Mouse (Mus musculus) liver, embryonic 11.5 days (tissue): ENCODE measurements around the gene Rpl41. TPM values are rescaled to one million over a fixed set of nuclear protein-coding genes. Genes with fewer than 3 reads are reported as not detected.

Experiments
- ATAC-seq: fragments of 200-750 bp; cut with Nextera tagmentation; replicated peaks from 2 replicates; pipeline ENCODE4 v1.8.0; 2017; ENCODE audit warnings: moderate number of reproducible peaks, mild to moderate bottlenecking, moderate TSS enrichment, moderate library complexity; ENCODE audit not compliant: low FRiP score
- DNase-seq: peaks from one replicate; pipeline ENCODE4 v3.0.0-alpha.2; 2017; ENCODE audit warnings: low spot score
- H3K27ac ChIP-seq: fragments of 300-500 bp; sonication (generic); 2 replicates; pipeline ENCODE4 v1.5.1; 2014; ENCODE audit warnings: mild to moderate bottlenecking, low read depth, low read length, control low read depth
- H3K27me3 ChIP-seq: fragments of 300-500 bp; sonication (generic); replicated peaks from 2 replicates; pipeline ENCODE4 v1.6.1; 2014; ENCODE audit warnings: low read length, mixed read lengths; ENCODE audit not compliant: control insufficient read depth, insufficient read depth
- H3K36me3 ChIP-seq: fragments of 300-500 bp; sonication (generic); 2 replicates; pipeline ENCODE4 v1.6.1; 2014; ENCODE audit warnings: mild to moderate bottlenecking, low read length, moderate library complexity, mixed read lengths; ENCODE audit not compliant: control insufficient read depth, insufficient read depth
- H3K4me1 ChIP-seq: fragments of 300-500 bp; sonication (generic); replicated peaks from 2 replicates; pipeline ENCODE4 v1.6.1; 2014; ENCODE audit warnings: low read length, mixed read lengths; ENCODE audit not compliant: control insufficient read depth, insufficient read depth
- H3K4me2 ChIP-seq: fragments of 300-500 bp; sonication (generic); 2 replicates; pipeline ENCODE4 v1.6.1; 2014; ENCODE audit warnings: mild to moderate bottlenecking, control low read depth, moderate library complexity
- H3K4me3 ChIP-seq: fragments of 300-500 bp; sonication (generic); 2 replicates; pipeline ENCODE4 v1.5.1; 2014; ENCODE audit warnings: low read depth, low read length, control low read depth
- H3K9ac ChIP-seq: fragments of 300-500 bp; sonication (generic); 2 replicates; pipeline ENCODE4 v1.6.1; 2014; ENCODE audit warnings: low read depth, low read length, control low read depth
- H3K9me3 ChIP-seq: fragments of 300-500 bp; sonication (generic); 2 replicates; pipeline ENCODE4 v1.6.1; 2016; ENCODE audit warnings: low read length, inconsistent platforms, mixed read lengths; ENCODE audit not compliant: control insufficient read depth
- WGBS: fragments of 180-500 bp; shearing (Covaris S2); extraction: QIAGEN DNeasy Blood & Tissue Kit; methylation state at CpG from one replicate; pipeline ENCODE4 v1.1.7; 2014; 5-methylcytosine and 5-hydroxymethylcytosine counted together
- microRNA-seq: library from miRNA; unstranded; fragments of <30 nt; microRNA quantifications from one replicate; pipeline ENCODE4, GENCODE M21; 2017; ENCODE audit warnings: borderline number of aligned reads
- polyA plus RNA-seq: library from polyadenylated mRNA; unstranded; fragments of >200 nt; fragmentation: Nextera tagmentation; extraction: Ambion mirVana; gene quantifications from 2 replicates; pipeline ENCODE4 v1.2.1, GENCODE M21; 2014

Gene Rpl41
- polyA plus RNA-seq, 1 experiment from 2014 or later: 3,859 TPM

DNA sequence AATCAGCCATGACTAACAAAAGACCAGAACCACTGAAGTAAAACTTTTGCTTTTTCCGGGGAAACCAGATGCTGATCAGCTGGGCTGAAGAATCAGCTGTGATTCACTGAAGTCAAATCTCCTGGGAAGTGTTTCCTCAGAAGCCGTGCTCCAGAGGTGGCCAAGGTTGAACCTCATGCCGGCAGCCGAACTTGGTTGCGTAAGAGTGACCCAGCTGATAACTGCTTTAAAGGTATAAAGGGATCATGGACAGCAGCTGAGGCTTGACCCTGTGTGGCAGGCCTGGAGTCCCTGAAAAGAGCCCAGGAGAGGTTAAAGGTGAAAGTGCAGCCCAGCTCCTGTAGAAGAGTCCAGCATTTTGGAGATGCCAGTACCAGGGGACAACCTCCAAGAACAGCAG, 46.8 kb downstream of the Rpl41 start:
- Histone ChIP-seq H3K4me2 (no peak overlapping the region), H3K27ac (peak overlapping the region; percentile 30; the same call in 1 of the 2 replicates), H3K27me3 (no peaks in the 10 kb centered on the region), H3K4me3 (no peak overlapping the region), H3K36me3 (peaks cover 3% of the 10 kb centered on the region; the same call in 1 of the 2 replicates), H3K9ac (no peak overlapping the region), H3K9me3 (no peaks in the 10 kb centered on the region), H3K4me1 (peaks cover 18% of the 10 kb centered on the region)
- ATAC-seq (no peak), DNase-seq (no peak)
- WGBS: 61% methylated on average over 5 of the region's 5 CpGs

DNA sequence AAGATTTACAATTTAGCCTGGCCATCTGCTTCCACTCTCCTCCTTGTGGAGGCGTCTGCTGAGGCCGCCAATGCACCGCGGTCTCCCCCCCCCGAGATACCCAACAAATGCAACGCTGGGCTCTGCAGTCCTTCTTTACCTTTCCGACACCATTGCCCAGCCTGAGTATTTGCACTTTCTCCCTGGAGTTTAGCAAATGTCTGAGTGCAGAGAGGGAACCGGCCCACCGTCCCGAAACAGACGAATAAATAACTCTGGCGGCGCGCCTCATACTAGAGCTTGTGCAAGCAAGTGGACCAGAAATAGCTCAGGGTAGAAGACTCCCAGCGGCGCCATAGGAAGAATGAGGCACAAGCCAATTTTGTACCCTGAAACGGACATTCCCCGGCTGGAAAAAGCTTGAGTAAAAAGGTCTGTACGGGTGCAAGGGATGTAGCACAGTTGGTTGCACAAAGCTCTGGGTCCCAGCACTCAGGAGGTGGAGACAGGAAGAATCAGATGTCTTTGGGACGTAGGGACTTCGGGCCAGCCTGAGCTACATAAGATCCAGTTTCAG, 49.9 kb downstream of the Rpl41 start:
- Histone ChIP-seq H3K9me3 (no peaks in the 10 kb centered on the region), H3K27ac (peak overlapping the region; percentile 78), H3K27me3 (no peaks in the 10 kb centered on the region), H3K4me1 (peaks cover 17% of the 10 kb centered on the region), H3K9ac (peak overlapping the region; percentile 80), H3K4me2 (peak overlapping the region; percentile 61), H3K4me3 (peak overlapping the region; percentile 52), H3K36me3 (no peaks in the 10 kb centered on the region)
- WGBS: 2% methylated on average over 21 of the region's 21 CpGs
- DNase-seq (peak; percentile 74), ATAC-seq (peak; percentile 53)

DNA sequence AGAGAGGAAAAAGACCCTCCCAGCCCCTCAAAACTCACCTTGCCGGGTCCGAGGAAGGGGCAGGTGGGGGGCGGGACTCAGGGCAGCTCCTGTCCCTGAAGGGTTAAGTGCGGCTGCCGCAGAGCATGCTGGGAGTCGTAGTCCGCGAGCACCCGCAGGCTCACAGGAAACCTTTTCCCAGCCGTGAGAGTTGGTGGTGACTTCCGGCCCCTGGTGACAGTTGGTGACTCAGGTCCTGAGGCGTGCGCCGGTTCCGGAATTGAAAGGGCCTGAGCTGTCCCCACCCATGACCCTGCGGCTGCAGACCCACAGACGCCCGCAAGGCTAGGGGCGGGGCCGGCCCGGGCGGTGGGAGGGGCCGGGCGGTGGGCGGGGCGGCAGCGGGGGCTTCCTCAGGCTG, 50.5 kb downstream of the Rpl41 start, which contains the start of gene Myl6b:
Myl6b (minus strand) TSS at position 96 of the 400 bp plus-strand sequence.
- Histone ChIP-seq H3K27ac (peak within 1 kb of the TSS; percentile 78), H3K9ac (peak within 1 kb of the TSS; percentile 80), H3K4me1 (peaks cover 16% of the 10 kb centered on the region), H3K4me3 (peak within 1 kb of the TSS; percentile 52), H3K4me2 (peak within 1 kb of the TSS; percentile 61), H3K9me3 (no peaks in the 10 kb centered on the region), H3K27me3 (no peaks in the 10 kb centered on the region), H3K36me3 (no peaks in the 10 kb centered on the region)
- DNase-seq (peak; percentile 95), ATAC-seq (peak; percentile 88)
- WGBS: 0% methylated on average over 27 of the region's 27 CpGs

Small RNAs within 50 kb of the gene (microRNA-seq; reads per million reads assigned to microRNA genes)
- gene Gm47275 (1.1 reads per million), gene Mir6916 (not detected), gene Mir6917 (not detected)

Other genes with a start within 250 kb of the Rpl41 start
- 27.8 and 29.9 TPM in 2 replicates for gene Pan2, start 246.0 kb downstream of the Rpl41 start, polyA plus RNA-seq
- 195 and 221 TPM in 2 replicates for gene Cnpy2, start 226.8 kb downstream of the Rpl41 start, polyA plus RNA-seq
- 255 and 280 TPM in 2 replicates for gene Cs, start 211.6 kb downstream of the Rpl41 start, polyA plus RNA-seq
- 8.4 and 10.5 TPM in 2 replicates for gene Coq10a, start 180.3 kb downstream of the Rpl41 start, polyA plus RNA-seq
- gene Ankrd52, start 172.2 kb downstream of the Rpl41 start, polyA plus RNA-seq: 12.2 and 13.4 TPM in 2 replicates
- 16.5 and 17.6 TPM in 2 replicates for gene Slc39a5, start 148.1 kb downstream of the Rpl41 start, polyA plus RNA-seq
- gene Nabp2, start 137.8 kb downstream of the Rpl41 start, polyA plus RNA-seq: 101 and 104 TPM in 2 replicates
- 19.1 and 20.4 TPM in 2 replicates for gene Rnf41, start 137.6 kb downstream of the Rpl41 start, polyA plus RNA-seq
- 59.0 and 59.7 TPM in 2 replicates for gene Smarcc2, start 90.1 kb downstream of the Rpl41 start, polyA plus RNA-seq
- gene Myl6, start 55.2 kb downstream of the Rpl41 start, polyA plus RNA-seq: 639 and 685 TPM in 2 replicates
- gene Myl6b, start 50.6 kb downstream of the Rpl41 start, polyA plus RNA-seq: 3.9 and 4.2 TPM in 2 replicates
- gene Esyt1, start 23.4 kb downstream of the Rpl41 start, polyA plus RNA-seq: 19.1 TPM in 2 replicates
- 9.9 and 11.1 TPM in 2 replicates for gene Zc3h10, start 1.5 kb downstream of the Rpl41 start, polyA plus RNA-seq
- gene Pa2g4, start 16.7 kb upstream of the Rpl41 start, polyA plus RNA-seq: 384 and 397 TPM in 2 replicates
- 3.0 and 3.7 TPM in 2 replicates for gene Erbb3, start 40.3 kb upstream of the Rpl41 start, polyA plus RNA-seq
- gene Rps26, start 77.4 kb upstream of the Rpl41 start, polyA plus RNA-seq: 848 and 955 TPM in 2 replicates
- 0.96 and 1.3 TPM in 2 replicates for gene Ikzf4, start 96.7 kb upstream of the Rpl41 start, polyA plus RNA-seq
- 12.4 and 12.5 TPM in 2 replicates for gene Suox, start 124.8 kb upstream of the Rpl41 start, polyA plus RNA-seq
- gene Rab5b, start 147.0 kb upstream of the Rpl41 start, polyA plus RNA-seq: 46.9 and 47.1 TPM in 2 replicates
- gene Pmel, start 154.9 kb upstream of the Rpl41 start, polyA plus RNA-seq: 0.83 and 0.85 TPM in 2 replicates
- gene Cdk2, start 155.7 kb upstream of the Rpl41 start, polyA plus RNA-seq: 102 and 117 TPM in 2 replicates
- 4.6 and 5.5 TPM in 2 replicates for gene Dgka, start 195.6 kb upstream of the Rpl41 start, polyA plus RNA-seq
- 40.1 and 42.1 TPM in 2 replicates for gene Pym1, start 198.6 kb upstream of the Rpl41 start, polyA plus RNA-seq
- 9.2 and 10.2 TPM in 2 replicates for gene Mmp19, start 241.6 kb upstream of the Rpl41 start, polyA plus RNA-seq